Mouse (Mus musculus) limb, embryonic 14.5 days (tissue): ENCODE data around the gene Nup98. TPM values are rescaled to one million over a fixed set of nuclear protein-coding genes. Genes with fewer than 3 reads are reported as not detected.
A peak's percentile ranks its signal among the peaks of the same experiment; 100 is the strongest.

Experiments
- ATAC-seq: fragments of 200-750 bp; cut with Nextera tagmentation; 2 replicates; pipeline ENCODE4 v1.8.0; 2017; ENCODE audit warnings: low read depth, moderate number of reproducible peaks, moderate TSS enrichment; ENCODE audit not compliant: low FRiP score
- DNase-seq: peaks from one replicate; pipeline ENCODE4 v3.0.0-alpha.2; 2015; ENCODE audit warnings: low spot score
- H3K27ac ChIP-seq: fragments of 300-500 bp; sonication (generic); replicated peaks from 2 replicates; pipeline ENCODE4 v1.5.1; 2014; ENCODE audit warnings: low read depth, mild to moderate bottlenecking, low read length, moderate library complexity, mixed read lengths
- H3K27me3 ChIP-seq: fragments of 300-500 bp; sonication (generic); 2 replicates; pipeline ENCODE4 v1.6.1; 2014; ENCODE audit warnings: low read length, mixed read lengths; ENCODE audit not compliant: control insufficient read depth, insufficient read depth
- H3K36me3 ChIP-seq: fragments of 300-500 bp; sonication (generic); 2 replicates; pipeline ENCODE4 v1.6.1; 2014; ENCODE audit warnings: mild to moderate bottlenecking, low read length, moderate library complexity, mixed read lengths; ENCODE audit not compliant: control insufficient read depth, insufficient read depth
- H3K4me1 ChIP-seq: fragments of 300-500 bp; sonication (generic); 2 replicates; pipeline ENCODE4 v1.6.1; 2014; ENCODE audit warnings: antibody characterized with exemption, low read length, mixed read lengths; ENCODE audit not compliant: control insufficient read depth, insufficient read depth
- H3K4me2 ChIP-seq: fragments of 300-500 bp; sonication (generic); replicated peaks from 2 replicates; pipeline ENCODE4 v1.6.1; 2014; ENCODE audit warnings: low read depth, mild to moderate bottlenecking, low read length, moderate library complexity; ENCODE audit not compliant: severe bottlenecking
- H3K4me3 ChIP-seq: fragments of 300-500 bp; sonication (generic); replicated peaks from 2 replicates; pipeline ENCODE4 v1.5.1; 2014; ENCODE audit warnings: low read length
- H3K9ac ChIP-seq: fragments of 300-500 bp; sonication (generic); 2 replicates; pipeline ENCODE4 v1.6.1; 2014; ENCODE audit warnings: mild to moderate bottlenecking, low read depth, low read length, moderate library complexity; ENCODE audit not compliant: severe bottlenecking
- H3K9me3 ChIP-seq: fragments of 300-500 bp; sonication (generic); 2 replicates; pipeline ENCODE4 v1.6.1; 2016; ENCODE audit warnings: low read length; ENCODE audit not compliant: control insufficient read depth
- POLR2A ChIP-seq: fragments of 200-500 bp; IDR thresholded peaks from 2 replicates; pipeline ENCODE4 v1.8.0; 2012; ENCODE audit warnings: inconsistent platforms, mild to moderate bottlenecking, moderate library complexity, borderline replicate concordance; ENCODE audit not compliant: insufficient read depth, insufficient read length; ENCODE audit errors: extremely low read depth
- WGBS: fragments of 180-500 bp; shearing (Covaris S2); extraction: QIAGEN DNeasy Blood & Tissue Kit; methylation state at CpG from one replicate; pipeline ENCODE4 v1.1.7; 2014; 5-methylcytosine and 5-hydroxymethylcytosine counted together
- polyA plus RNA-seq, 2 experiments: library from polyadenylated mRNA; depleted of rRNA in 1 of 2; stranded (reverse) in 1 of 2; unstranded in 1 of 2; fragments of >200 nt; fragmentation: Nextera tagmentation in 1 of 2; extraction: Ambion mirVana in 1 of 2; gene quantifications; 2 replicates each; pipeline versions ENCODE4 v1.2.1 to v1.2.3; 2012 to 2014

The Nup98 gene
- polyA plus RNA-seq, 2 experiments, result 27.3 to 38.9 TPM

- Histone ChIP-seq H3K27ac (no peak overlapping the region), H3K27me3 (no peaks in the 10 kb centered on the region), H3K4me1 (no peaks in the 10 kb centered on the region), H3K36me3 (peaks cover 28% of the 10 kb centered on the region), H3K4me2 (no peak overlapping the region), H3K4me3 (no peak overlapping the region), H3K9ac (no peak overlapping the region), H3K9me3 (no peaks in the 10 kb centered on the region)
- TF ChIP-seq POLR2A, result no peak
- no peak for DNase-seq
- 89% methylated on average over 4 of the region's 4 CpGs for WGBS
- ATAC-seq, result no peak
Measured at GRCm38 (mm10) chr7:102228049-102228670, 18.2 kb upstream of the Nup98 start.

- Histone ChIP-seq H3K27me3 (no peaks in the 10 kb centered on the region), H3K4me1 (no peaks in the 10 kb centered on the region), H3K27ac (no peak overlapping the region), H3K9me3 (no peaks in the 10 kb centered on the region), H3K4me2 (no peak overlapping the region), H3K9ac (no peak overlapping the region), H3K4me3 (no peak overlapping the region), H3K36me3 (peaks cover 18% of the 10 kb centered on the region)
- TF ChIP-seq POLR2A, result no peak
- WGBS, result 92% methylated on average over 6 of the region's 6 CpGs
- ATAC-seq, result no peak
- DNase-seq, result no peak
Measured at GRCm38 (mm10) chr7:102226051-102226450, 16.1 kb upstream of the Nup98 start.

GRCm38 (mm10) chr7:102223883-102224738, 14.1 kb upstream of the Nup98 start:
- ATAC-seq (no peak), DNase-seq (no peak)
- H3K4me1 ChIP-seq, result no peaks in the 10 kb centered on the region
- 82% methylated on average over 5 of the region's 5 CpGs for WGBS
- no peak for TF ChIP-seq POLR2A
- no peak overlapping the region for H3K9ac ChIP-seq
- peaks cover 11% of the 10 kb centered on the region for H3K36me3 ChIP-seq
- H3K9me3 ChIP-seq, result no peaks in the 10 kb centered on the region
- no peak overlapping the region for H3K4me3 ChIP-seq
- no peak overlapping the region for H3K27ac ChIP-seq
- H3K4me2 ChIP-seq, result peak overlapping the region; percentile 79; the same call in 1 of the 2 replicates
- no peaks in the 10 kb centered on the region for H3K27me3 ChIP-seq

- Histone ChIP-seq H3K9me3 (no peaks in the 10 kb centered on the region), H3K27ac (peak overlapping the region; percentile 50; the same call in 1 of the 2 replicates), H3K4me3 (peak overlapping the region; percentile 55), H3K4me1 (no peaks in the 10 kb centered on the region), H3K9ac (peak overlapping the region; percentile 68), H3K36me3 (peaks cover 9% of the 10 kb centered on the region), H3K27me3 (no peaks in the 10 kb centered on the region), H3K4me2 (peak overlapping the region; percentile 79)
- 0 out of 2 replicates have a peak, but pooled peaks have one; percentile 47 for TF ChIP-seq POLR2A
- under 1% methylated on average over 28 of the region's 31 CpGs for WGBS
- DNase-seq (peak; percentile 82), ATAC-seq (peak; percentile 87)
Measured at GRCm38 (mm10) chr7:102222830-102223556, 13.0 kb upstream of the Nup98 start.

- under 1% methylated on average over 10 of the region's 13 CpGs for WGBS
- peak overlapping the region; percentile 50; the same call in 1 of the 2 replicates for H3K27ac ChIP-seq
Measured at GRCm38 (mm10) chr7:102222336-102222735, 12.4 kb upstream of the Nup98 start.

More at GRCm38 (mm10) chr7:102222336-102222735, 12.4 kb upstream of the Nup98 start:
- H3K27me3 ChIP-seq, result no peaks in the 10 kb centered on the region
- TF ChIP-seq POLR2A, result no peak
- DNase-seq (peak; percentile 70), ATAC-seq (peak; percentile 77)
- no peaks in the 10 kb centered on the region for H3K9me3 ChIP-seq
- H3K9ac ChIP-seq, result peak overlapping the region; percentile 68
- peak overlapping the region; percentile 79 for H3K4me2 ChIP-seq
- H3K36me3 ChIP-seq, result peaks cover 5% of the 10 kb centered on the region
- peak overlapping the region; percentile 55 for H3K4me3 ChIP-seq
- no peaks in the 10 kb centered on the region for H3K4me1 ChIP-seq
